Mouse (Mus musculus): ENCODE data around the gene Mcam.
A peak's percentile ranks its signal among the peaks of the same experiment; 100 is the strongest.
"Not testable (repeated sequence)": the region's sequence is repeated elsewhere in the genome, so short reads cannot be mapped to it uniquely, and the experiment has no call there.

Mcam gene

GRCm38 (mm10) chr9:44109360-44110095 lies 24.7 kb upstream of the Mcam start:
- DNase-seq: peak; percentile 85 to 87

- not testable (repeated sequence) for DNase-seq
These were observed 22.4 kb upstream of the Mcam start for GRCm38 (mm10) chr9:44111909-44112308.

- DNase-seq: peak; percentile 97 to 98
These were observed 21.0 kb upstream of the Mcam start, which contains the start of the genes Gm49380 and Rnf26 for GRCm38 (mm10) chr9:44113105-44113789. Gene Gm49380 (minus strand): TSS chr9:44113500. Gene Rnf26 (minus strand): TSS chr9:44113517.

- DNase-seq: no peak
These were observed 19.8 kb upstream of the Mcam start for GRCm38 (mm10) chr9:44114453-44114852.

GRCm38 (mm10) chr9:44115599-44115998 lies 18.7 kb upstream of the Mcam start:
- DNase-seq: no peak

- DNase-seq: no peak
These were observed 18.1 kb upstream of the Mcam start for GRCm38 (mm10) chr9:44116182-44116581.

- DNase-seq: peak; percentile 65
These were observed 15.3 kb upstream of the Mcam start for GRCm38 (mm10) chr9:44119011-44119410.

- no peak for DNase-seq
These were observed 14.3 kb upstream of the Mcam start for GRCm38 (mm10) chr9:44119948-44120465.

GRCm38 (mm10) chr9:44124317-44124716 lies 10.0 kb upstream of the Mcam start:
- DNase-seq: no peak

- DNase-seq: peak; percentile 25 to 52
These were observed 9.2 kb upstream of the Mcam start for GRCm38 (mm10) chr9:44125026-44125425.

- peak; percentile 91 to 94 for DNase-seq
These were observed 8.5 kb upstream of the Mcam start for GRCm38 (mm10) chr9:44125546-44126428.

- DNase-seq: no peak
These were observed 7.5 kb upstream of the Mcam start for GRCm38 (mm10) chr9:44126746-44127145.

GRCm38 (mm10) chr9:44127351-44127801 lies 6.9 kb upstream of the Mcam start:
- DNase-seq: peak in 1 of 2 experiments; percentile 33

GRCm38 (mm10) chr9:44129633-44130032 lies 4.6 kb upstream of the Mcam start:
- no peak for DNase-seq

- peak; percentile 80 to 90 for DNase-seq
These were observed 4.2 kb upstream of the Mcam start for GRCm38 (mm10) chr9:44130034-44130433.

- peak; percentile 73 to 81 for DNase-seq
These were observed 3.5 kb upstream of the Mcam start for GRCm38 (mm10) chr9:44130581-44131275.

GRCm38 (mm10) chr9:44131276-44131590 lies 3.0 kb upstream of the Mcam start:
- peak in 1 of 2 experiments; percentile 53 for DNase-seq

- no peak for DNase-seq
These were observed 2.1 kb upstream of the Mcam start for GRCm38 (mm10) chr9:44132200-44132599.

GRCm38 (mm10) chr9:44133287-44133686 lies 982 bp upstream of the Mcam start:
- no peak for DNase-seq

GRCm38 (mm10) chr9:44134851-44135730 lies 822 bp downstream of the Mcam start:
- DNase-seq: peak; percentile 76 to 80

All from kidney, postnatal 4 days (tissue).